Mouse (Mus musculus) hindbrain, embryonic 16.5 days (tissue): ENCODE measurements around the gene Tmod1. TPM values are rescaled to one million over a fixed set of nuclear protein-coding genes. Genes with fewer than 3 reads are reported as not detected.

Experiments used
- polyA plus RNA-seq: library from polyadenylated mRNA; unstranded; fragments of >200 nt; fragmentation: Nextera tagmentation; extraction: Ambion mirVana; gene quantifications from 2 replicates; pipeline ENCODE4 v1.2.1, GENCODE M21; 2015

Gene Tmod1
- polyA plus RNA-seq, 1 experiment from 2014 or later: 2.1 TPM

Other genes with a start within 250 kb of the Tmod1 start
- 20.8 and 22.5 TPM in 2 replicates for gene Aldh1b1, start 239.9 kb upstream of the Tmod1 start, polyA plus RNA-seq
- 20.2 and 27.3 TPM in 2 replicates for gene Igfbpl1, start 212.0 kb upstream of the Tmod1 start, polyA plus RNA-seq
- gene Stra6l, start 190.3 kb upstream of the Tmod1 start, polyA plus RNA-seq: 0.29 and 0.36 TPM in 2 replicates
- 0.26 and 0.57 TPM in 2 replicates for gene Ccdc180, start 148.6 kb upstream of the Tmod1 start, polyA plus RNA-seq
- gene Tdrd7, start 73.6 kb upstream of the Tmod1 start, polyA plus RNA-seq: 29.3 and 30.0 TPM in 2 replicates
- 61.4 and 71.7 TPM in 2 replicates for gene Ncbp1, start 99.7 kb downstream of the Tmod1 start, polyA plus RNA-seq
- gene Tstd2, start 99.8 kb downstream of the Tmod1 start, polyA plus RNA-seq: 19.2 and 26.2 TPM in 2 replicates
- 23.5 and 25.8 TPM in 2 replicates for gene Xpa, start 157.4 kb downstream of the Tmod1 start, polyA plus RNA-seq